Mouse (Mus musculus) forebrain, postnatal 0 days (tissue): ENCODE measurements around the gene Chrm1. TPM values are rescaled to one million over a fixed set of nuclear protein-coding genes. Genes with fewer than 3 reads are reported as not detected.

Source experiments
- polyA plus RNA-seq: library from polyadenylated mRNA; unstranded; fragments of >200 nt; fragmentation: Nextera tagmentation; extraction: Ambion mirVana; gene quantifications from 2 replicates; pipeline ENCODE4 v1.2.1, GENCODE M21; 2015
- total RNA-seq: library from RNA; depleted of rRNA; stranded (reverse); fragments of >200 nt; gene quantifications from 2 replicates; pipeline ENCODE4 v1.2.3, GENCODE M21; 2014; rRNA removed

Chrm1 gene
- total and polyA plus RNA-seq, 2 experiments from 2014 or later, result 14.9 to 17.0 TPM

Other genes starting within 250 kb of the Chrm1 start
- gene Slc22a8, start 72.5 kb upstream of the Chrm1 start, total RNA-seq, result 9.1 and 13.1 TPM in 2 replicates
- 16.6 and 19.0 TPM in 2 replicates for gene Slc22a8, start 72.5 kb upstream of the Chrm1 start, polyA plus RNA-seq
- 11.5 and 19.0 TPM in 2 replicates for gene Slc22a6, start 45.8 kb upstream of the Chrm1 start, total RNA-seq
- 13.2 and 15.5 TPM in 2 replicates for gene Slc22a6, start 45.8 kb upstream of the Chrm1 start, polyA plus RNA-seq
- 107 and 116 TPM in 2 replicates for gene Slc3a2, start 59.6 kb downstream of the Chrm1 start, total RNA-seq
- gene Slc3a2, start 59.6 kb downstream of the Chrm1 start, polyA plus RNA-seq, result 247 and 256 TPM in 2 replicates
- 74.1 and 85.9 TPM in 2 replicates for gene Wdr74, start 72.0 kb downstream of the Chrm1 start, total RNA-seq
- 98.7 and 113 TPM in 2 replicates for gene Wdr74, start 72.0 kb downstream of the Chrm1 start, polyA plus RNA-seq
- gene 1700092M07Rik, start 76.9 kb downstream of the Chrm1 start, total RNA-seq, result not detected in 2 replicates
- gene 1700092M07Rik, start 76.9 kb downstream of the Chrm1 start, polyA plus RNA-seq, result 0.65 and 0.67 TPM in 2 replicates
- gene Stx5a, start 77.6 kb downstream of the Chrm1 start, total RNA-seq, result 130 and 140 TPM in 2 replicates
- 86.4 and 97.6 TPM in 2 replicates for gene Stx5a, start 77.6 kb downstream of the Chrm1 start, polyA plus RNA-seq
- 81.7 and 114 TPM in 2 replicates for gene Nxf1, start 93.3 kb downstream of the Chrm1 start, total RNA-seq
- gene Nxf1, start 93.3 kb downstream of the Chrm1 start, polyA plus RNA-seq, result 97.1 and 97.9 TPM in 2 replicates
- 236 and 241 TPM in 2 replicates for gene Tmem223, start 107.2 kb downstream of the Chrm1 start, total RNA-seq
- gene Tmem223, start 107.2 kb downstream of the Chrm1 start, polyA plus RNA-seq, result 269 and 334 TPM in 2 replicates
- 17.4 and 19.6 TPM in 2 replicates for gene Tmem179b, start 110.7 kb downstream of the Chrm1 start, total RNA-seq
- 22.4 and 22.6 TPM in 2 replicates for gene Tmem179b, start 110.7 kb downstream of the Chrm1 start, polyA plus RNA-seq
- 27.2 and 31.7 TPM in 2 replicates for gene Taf6l, start 122.6 kb downstream of the Chrm1 start, total RNA-seq
- gene Taf6l, start 122.6 kb downstream of the Chrm1 start, polyA plus RNA-seq, result 25.1 and 25.2 TPM in 2 replicates
- gene Polr2g, start 134.8 kb downstream of the Chrm1 start, total RNA-seq, result 89.3 and 99.3 TPM in 2 replicates
- 193 and 216 TPM in 2 replicates for gene Polr2g, start 134.8 kb downstream of the Chrm1 start, polyA plus RNA-seq
- 7.0 and 7.3 TPM in 2 replicates for gene Zbtb3, start 138.8 kb downstream of the Chrm1 start, total RNA-seq
- gene Zbtb3, start 138.8 kb downstream of the Chrm1 start, polyA plus RNA-seq, result 4.3 and 5.0 TPM in 2 replicates
- gene Ttc9c, start 155.5 kb downstream of the Chrm1 start, total RNA-seq, result 71.9 and 72.6 TPM in 2 replicates
- gene Ttc9c, start 155.5 kb downstream of the Chrm1 start, polyA plus RNA-seq, result 34.1 and 44.4 TPM in 2 replicates
- 28.2 and 38.3 TPM in 2 replicates for gene Hnrnpul2, start 156.2 kb downstream of the Chrm1 start, total RNA-seq
- gene Hnrnpul2, start 156.2 kb downstream of the Chrm1 start, polyA plus RNA-seq, result 3.9 and 5.3 TPM in 2 replicates
- gene AC129217.1, start 166.0 kb downstream of the Chrm1 start, total RNA-seq, result not detected in 2 replicates
- gene AC129217.1, start 166.0 kb downstream of the Chrm1 start, polyA plus RNA-seq, result not detected in 2 replicates
- 81.5 and 91.5 TPM in 2 replicates for gene Bscl2, start 173.7 kb downstream of the Chrm1 start, total RNA-seq
- gene Bscl2, start 173.7 kb downstream of the Chrm1 start, polyA plus RNA-seq, result 78.9 and 88.9 TPM in 2 replicates
- gene Gng3, start 175.4 kb downstream of the Chrm1 start, total RNA-seq, result 68.0 and 78.5 TPM in 2 replicates
- gene Gng3, start 175.4 kb downstream of the Chrm1 start, polyA plus RNA-seq, result 594 and 622 TPM in 2 replicates
- gene Lrrn4cl, start 187.0 kb downstream of the Chrm1 start, total RNA-seq, result 1.5 and 2.6 TPM in 2 replicates
- 0.58 and 0.88 TPM in 2 replicates for gene Lrrn4cl, start 187.0 kb downstream of the Chrm1 start, polyA plus RNA-seq
- 108 and 126 TPM in 2 replicates for gene Ubxn1, start 207.7 kb downstream of the Chrm1 start, total RNA-seq
- 168 and 185 TPM in 2 replicates for gene Ubxn1, start 207.7 kb downstream of the Chrm1 start, polyA plus RNA-seq
- gene Uqcc3, start 217.1 kb downstream of the Chrm1 start, total RNA-seq, result 14.2 and 36.1 TPM in 2 replicates
- 59.1 TPM in 2 replicates for gene Uqcc3, start 217.1 kb downstream of the Chrm1 start, polyA plus RNA-seq
- 5.0 and 7.2 TPM in 2 replicates for gene Lbhd1, start 219.9 kb downstream of the Chrm1 start, total RNA-seq
- 30.3 and 36.5 TPM in 2 replicates for gene Lbhd1, start 219.9 kb downstream of the Chrm1 start, polyA plus RNA-seq
- not detected in 2 replicates for gene Gm49403, start 220.1 kb downstream of the Chrm1 start, total RNA-seq
- gene Gm49403, start 220.1 kb downstream of the Chrm1 start, polyA plus RNA-seq, result not detected in 2 replicates
- 26.0 and 37.5 TPM in 2 replicates for gene 1810009A15Rik, start 225.1 kb downstream of the Chrm1 start, total RNA-seq
- 31.9 and 45.7 TPM in 2 replicates for gene 1810009A15Rik, start 225.1 kb downstream of the Chrm1 start, polyA plus RNA-seq
- gene Gm49416, start 225.1 kb downstream of the Chrm1 start, total RNA-seq, result 0.95 TPM in 1 of 2 replicates, not detected in the other
- 1.4 TPM in 1 of 2 replicates, not detected in the other for gene Gm49416, start 225.1 kb downstream of the Chrm1 start, polyA plus RNA-seq
- 26.1 and 29.9 TPM in 2 replicates for gene Ints5, start 229.2 kb downstream of the Chrm1 start, total RNA-seq
- gene Ints5, start 229.2 kb downstream of the Chrm1 start, polyA plus RNA-seq, result 23.6 and 26.8 TPM in 2 replicates
- gene Ganab, start 234.3 kb downstream of the Chrm1 start, total RNA-seq, result 67.7 and 96.7 TPM in 2 replicates
- 47.0 and 54.0 TPM in 2 replicates for gene Ganab, start 234.3 kb downstream of the Chrm1 start, polyA plus RNA-seq